Mouse (Mus musculus) hindbrain, embryonic 15.5 days (tissue): ENCODE measurements at regions not wholly inside any gene's neighbourhood (a gene's known extent, or its start where the extent isn't known, plus 50 kb on each side); places are given as distances from the start of the nearest gene placed in this dataset.

Experiments used
- ATAC-seq: fragments of 200-750 bp; cut with Nextera tagmentation; 2 replicates; pipeline ENCODE4 v1.8.0; 2017; ENCODE audit warnings: low read depth, moderate number of reproducible peaks, moderate TSS enrichment; ENCODE audit not compliant: low FRiP score
- H3K27ac ChIP-seq: fragments of 300-500 bp; sonication (generic); replicated peaks from 2 replicates; pipeline ENCODE4 v1.5.1; 2015; ENCODE audit warnings: mild to moderate bottlenecking, inconsistent platforms
- H3K27me3 ChIP-seq: fragments of 300-500 bp; sonication (generic); 2 replicates; pipeline ENCODE4 v1.6.1; 2015; ENCODE audit warnings: control low read depth, inconsistent platforms
- H3K36me3 ChIP-seq: fragments of 300-500 bp; sonication (generic); 2 replicates; pipeline ENCODE4 v1.6.1; 2015; ENCODE audit warnings: control low read depth, inconsistent platforms
- H3K4me1 ChIP-seq: fragments of 300-500 bp; sonication (generic); replicated peaks from 2 replicates; pipeline ENCODE4 v1.6.1; 2015; ENCODE audit warnings: control low read depth, inconsistent platforms
- H3K4me2 ChIP-seq: fragments of 300-500 bp; sonication (generic); 2 replicates; pipeline ENCODE4 v1.6.1; 2015; ENCODE audit warnings: moderate library complexity, mild to moderate bottlenecking, inconsistent platforms
- H3K4me3 ChIP-seq: fragments of 300-500 bp; sonication (generic); 2 replicates; pipeline ENCODE4 v1.5.1; 2015; ENCODE audit warnings: mild to moderate bottlenecking, inconsistent platforms
- H3K9ac ChIP-seq: fragments of 300-500 bp; sonication (generic); 2 replicates; pipeline ENCODE4 v1.6.1; 2015; ENCODE audit warnings: inconsistent platforms
- H3K9me3 ChIP-seq: fragments of 300-500 bp; sonication (generic); 2 replicates; pipeline ENCODE4 v1.6.1; 2016; ENCODE audit warnings: control low read depth, inconsistent platforms
- WGBS: fragments of 180-500 bp; shearing (Covaris S2); methylation state at CpG from one replicate; pipeline ENCODE4 v1.1.7; 2015; 5-methylcytosine and 5-hydroxymethylcytosine counted together

DNA sequence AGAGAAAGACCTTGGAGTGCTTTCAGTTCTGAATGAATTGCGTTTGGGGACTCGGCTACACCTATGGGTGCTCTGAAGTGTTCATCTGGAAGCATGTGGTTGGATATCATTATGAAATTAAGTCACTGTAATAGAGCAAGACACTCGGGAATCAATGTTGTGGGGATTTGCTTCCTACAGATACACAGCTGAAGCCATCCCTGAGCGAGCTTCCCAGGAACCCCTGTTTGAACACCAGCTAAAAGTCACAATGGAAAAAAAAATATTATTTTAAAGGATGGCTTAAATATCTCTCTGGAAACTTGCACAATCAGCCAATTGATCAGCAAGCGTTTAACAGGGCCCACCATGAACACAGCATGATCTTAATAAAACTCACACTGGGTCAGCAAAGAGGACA lies 293.0 kb upstream of the Ppargc1a start:
- H3K4me1 ChIP-seq, result no peaks in the 10 kb centered on the region
- no peak overlapping the region for H3K4me2 ChIP-seq
- no peaks in the 10 kb centered on the region for H3K9me3 ChIP-seq
- H3K27ac ChIP-seq, result no peak overlapping the region
- WGBS, result 81% methylated on average over 5 of the region's 5 CpGs
- ATAC-seq, result no peak
- H3K27me3 ChIP-seq, result no peaks in the 10 kb centered on the region
- H3K9ac ChIP-seq, result no peak overlapping the region
- no peaks in the 10 kb centered on the region for H3K36me3 ChIP-seq
- H3K4me3 ChIP-seq, result no peak overlapping the region

- H3K27ac ChIP-seq, result no peak overlapping the region
- no peaks in the 10 kb centered on the region for H3K4me1 ChIP-seq
- no peak overlapping the region for H3K9ac ChIP-seq
- WGBS, result 69% methylated on average over 9 of the region's 9 CpGs
- ATAC-seq, result peak; percentile 48; the same call in 1 of the 2 replicates
- H3K4me2 ChIP-seq, result no peak overlapping the region
- no peaks in the 10 kb centered on the region for H3K36me3 ChIP-seq
- no peaks in the 10 kb centered on the region for H3K9me3 ChIP-seq
- H3K27me3 ChIP-seq, result no peaks in the 10 kb centered on the region
- no peak overlapping the region for H3K4me3 ChIP-seq
These were observed 286.1 kb upstream of the Ppargc1a start for GRCm38 (mm10) chr5:51853456-51854124.

- H3K27ac ChIP-seq, result no peak overlapping the region
- no peaks in the 10 kb centered on the region for H3K27me3 ChIP-seq
- no peak overlapping the region for H3K9ac ChIP-seq
- no peak overlapping the region for H3K4me2 ChIP-seq
- H3K4me1 ChIP-seq, result no peaks in the 10 kb centered on the region
- ATAC-seq, result no peak
- no peaks in the 10 kb centered on the region for H3K36me3 ChIP-seq
- WGBS, result 87% methylated on average over 9 of the region's 9 CpGs
- H3K4me3 ChIP-seq, result no peak overlapping the region
- no peaks in the 10 kb centered on the region for H3K9me3 ChIP-seq
These were observed 282.6 kb upstream of the Ppargc1a start for GRCm38 (mm10) chr5:51850091-51850490.

DNA sequence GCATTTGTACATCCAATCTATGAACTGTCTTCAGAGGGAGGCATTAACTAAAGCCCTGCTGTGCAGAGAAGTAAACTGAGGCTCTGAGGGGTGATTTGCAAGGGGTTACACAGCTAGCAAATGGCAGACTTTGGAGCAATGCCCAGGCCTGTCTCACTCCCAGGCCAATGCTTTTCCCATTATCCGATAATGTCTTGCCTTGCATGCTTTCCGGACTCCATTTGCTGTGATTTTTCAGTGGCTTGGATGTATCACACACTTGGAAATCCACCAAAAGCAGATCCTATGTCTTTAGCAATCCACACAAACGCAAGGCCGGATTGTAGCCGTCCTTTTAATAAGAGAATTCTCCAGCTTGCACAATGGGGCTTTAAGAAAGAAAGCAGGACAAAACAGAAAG lies 281.7 kb upstream of the Ppargc1a start:
- Histone ChIP-seq H3K9me3 (no peaks in the 10 kb centered on the region), H3K4me1 (no peaks in the 10 kb centered on the region), H3K36me3 (no peaks in the 10 kb centered on the region), H3K9ac (no peak overlapping the region), H3K4me3 (no peak overlapping the region), H3K27me3 (no peaks in the 10 kb centered on the region), H3K4me2 (no peak overlapping the region), H3K27ac (no peak overlapping the region)
- ATAC-seq, result no peak
- WGBS, result 78% methylated on average over 5 of the region's 5 CpGs

GRCm38 (mm10) chr5:51842189-51842588 lies 274.7 kb upstream of the Ppargc1a start:
- Histone ChIP-seq H3K4me1 (no peaks in the 10 kb centered on the region), H3K27me3 (no peaks in the 10 kb centered on the region), H3K9me3 (no peaks in the 10 kb centered on the region), H3K4me2 (no peak overlapping the region), H3K36me3 (no peaks in the 10 kb centered on the region), H3K27ac (no peak overlapping the region), H3K4me3 (no peak overlapping the region), H3K9ac (no peak overlapping the region)
- ATAC-seq, result no peak
- 86% methylated on average over 5 of the region's 5 CpGs for WGBS

DNA sequence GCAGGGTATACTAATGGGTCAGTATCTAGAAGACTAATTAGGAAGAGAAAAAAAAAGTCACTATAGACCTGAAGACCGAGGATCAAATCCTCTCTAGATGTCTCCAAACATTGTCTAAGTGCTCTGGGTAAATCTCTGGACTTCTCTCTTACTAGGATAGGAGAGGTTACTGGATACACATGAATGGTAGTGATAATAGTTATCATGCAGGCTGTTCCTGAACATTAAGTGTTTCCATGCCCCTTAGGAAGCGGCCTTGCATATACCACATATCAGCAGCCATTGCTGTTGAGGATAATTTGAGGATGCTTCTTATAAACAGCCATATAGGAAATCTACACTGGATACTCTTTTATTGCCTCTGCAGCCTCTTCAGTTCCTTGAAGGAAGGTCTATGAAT lies 274.2 kb upstream of the Ppargc1a start:
- no peaks in the 10 kb centered on the region for H3K36me3 ChIP-seq
- 96% methylated on average over 2 of the region's 2 CpGs for WGBS
- no peaks in the 10 kb centered on the region for H3K9me3 ChIP-seq
- H3K4me2 ChIP-seq, result no peak overlapping the region
- no peak overlapping the region for H3K27ac ChIP-seq
- H3K9ac ChIP-seq, result no peak overlapping the region
- ATAC-seq, result no peak
- H3K4me1 ChIP-seq, result no peaks in the 10 kb centered on the region
- no peak overlapping the region for H3K4me3 ChIP-seq
- H3K27me3 ChIP-seq, result no peaks in the 10 kb centered on the region

DNA sequence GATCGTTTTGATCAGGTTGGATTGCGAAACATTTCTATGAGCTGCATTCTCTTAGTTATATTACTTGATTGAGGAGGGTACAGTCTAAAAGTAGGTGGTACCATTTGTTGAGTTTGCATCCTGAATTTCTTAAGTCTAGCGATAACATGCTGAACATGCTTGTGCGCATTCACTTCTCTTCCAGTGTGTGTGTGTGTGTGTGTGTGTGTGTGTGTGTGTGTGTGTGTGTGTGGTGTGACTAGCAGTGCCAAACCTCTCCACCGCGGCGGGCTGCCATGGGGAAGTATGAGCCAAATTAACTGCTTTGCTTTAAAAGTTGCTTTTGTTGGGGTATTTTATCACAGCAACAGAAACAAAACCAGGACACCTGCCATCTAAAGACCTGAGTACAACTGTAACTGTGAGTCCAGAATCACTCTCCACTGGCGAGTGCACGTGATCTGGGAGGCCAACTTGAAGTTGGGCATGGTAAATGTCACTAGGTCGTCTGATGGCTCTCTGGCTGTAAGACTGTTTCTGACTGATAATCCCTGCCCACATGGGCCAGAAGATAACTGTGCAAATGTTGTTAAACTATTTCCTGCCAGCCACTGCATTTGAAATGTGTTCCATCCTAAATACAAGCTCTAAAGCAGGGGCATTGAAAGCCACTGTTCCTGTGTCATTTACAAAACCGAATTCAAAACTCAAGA lies 273.3 kb upstream of the Ppargc1a start:
- ATAC-seq, result no peak
- Histone ChIP-seq H3K27ac (no peak overlapping the region), H3K4me3 (no peak overlapping the region), H3K4me1 (no peaks in the 10 kb centered on the region), H3K36me3 (no peaks in the 10 kb centered on the region), H3K27me3 (no peaks in the 10 kb centered on the region), H3K9me3 (no peaks in the 10 kb centered on the region), H3K9ac (no peak overlapping the region), H3K4me2 (no peak overlapping the region)
- 87% methylated on average over 11 of the region's 11 CpGs for WGBS

DNA sequence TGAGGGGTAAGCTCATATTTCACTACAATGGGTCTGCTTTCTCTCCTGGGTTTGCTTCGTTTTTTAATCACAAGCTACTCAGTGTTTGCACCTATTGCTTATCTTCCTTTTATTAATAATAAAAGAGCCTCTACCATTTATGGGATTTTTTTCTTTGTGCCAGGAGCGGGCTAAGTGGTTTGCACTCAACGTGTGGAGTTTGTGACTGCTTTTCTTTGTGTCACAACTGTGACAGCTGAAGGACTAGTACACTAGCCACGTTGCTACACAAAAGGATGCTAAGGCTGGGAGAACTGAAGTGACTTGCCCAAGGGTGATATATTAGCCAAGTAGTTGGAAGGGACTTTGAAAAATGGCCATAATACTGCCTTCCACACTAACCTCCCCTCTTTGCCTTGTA lies 271.8 kb upstream of the Ppargc1a start:
- no peak overlapping the region for H3K27ac ChIP-seq
- no peak overlapping the region for H3K9ac ChIP-seq
- H3K4me1 ChIP-seq, result no peaks in the 10 kb centered on the region
- no peaks in the 10 kb centered on the region for H3K9me3 ChIP-seq
- no peaks in the 10 kb centered on the region for H3K27me3 ChIP-seq
- no peak overlapping the region for H3K4me2 ChIP-seq
- 57% methylated on average over 4 of the region's 4 CpGs for WGBS
- no peaks in the 10 kb centered on the region for H3K36me3 ChIP-seq
- no peak for ATAC-seq
- no peak overlapping the region for H3K4me3 ChIP-seq

DNA sequence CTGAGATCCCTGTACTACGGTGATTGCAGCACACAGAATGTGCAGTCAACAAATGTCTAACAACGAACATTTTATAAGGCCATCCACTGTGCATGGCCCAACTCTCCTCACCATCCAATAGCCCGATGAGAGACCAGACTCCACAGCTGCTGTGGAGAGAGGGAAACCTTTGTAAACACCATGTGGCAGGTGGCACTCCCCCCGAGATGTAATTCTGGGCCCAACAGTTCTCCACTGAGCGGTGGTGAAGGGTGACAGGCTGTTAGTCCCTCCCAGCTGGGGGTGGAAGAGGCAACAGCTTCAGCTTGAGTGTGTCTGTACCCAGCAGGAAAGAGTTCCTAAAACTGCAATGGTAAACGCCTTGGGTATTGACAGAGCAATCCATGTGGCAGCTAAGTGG lies 263.0 kb upstream of the Ppargc1a start:
- 81% methylated on average over 6 of the region's 6 CpGs for WGBS
- ATAC-seq, result no peak
- no peaks in the 10 kb centered on the region for H3K36me3 ChIP-seq
- H3K27me3 ChIP-seq, result no peaks in the 10 kb centered on the region
- no peaks in the 10 kb centered on the region for H3K9me3 ChIP-seq
- H3K9ac ChIP-seq, result no peak overlapping the region
- no peaks in the 10 kb centered on the region for H3K4me1 ChIP-seq
- H3K4me2 ChIP-seq, result no peak overlapping the region
- no peak overlapping the region for H3K27ac ChIP-seq
- no peak overlapping the region for H3K4me3 ChIP-seq

- no peaks in the 10 kb centered on the region for H3K4me1 ChIP-seq
- no peaks in the 10 kb centered on the region for H3K9me3 ChIP-seq
- WGBS, result 79% methylated on average over 2 of the region's 2 CpGs
- no peak overlapping the region for H3K4me2 ChIP-seq
- ATAC-seq, result no peak
- no peaks in the 10 kb centered on the region for H3K27me3 ChIP-seq
- H3K27ac ChIP-seq, result no peak overlapping the region
- no peak overlapping the region for H3K4me3 ChIP-seq
- no peaks in the 10 kb centered on the region for H3K36me3 ChIP-seq
- no peak overlapping the region for H3K9ac ChIP-seq
These were observed 262.5 kb upstream of the Ppargc1a start for GRCm38 (mm10) chr5:51830015-51830414.

DNA sequence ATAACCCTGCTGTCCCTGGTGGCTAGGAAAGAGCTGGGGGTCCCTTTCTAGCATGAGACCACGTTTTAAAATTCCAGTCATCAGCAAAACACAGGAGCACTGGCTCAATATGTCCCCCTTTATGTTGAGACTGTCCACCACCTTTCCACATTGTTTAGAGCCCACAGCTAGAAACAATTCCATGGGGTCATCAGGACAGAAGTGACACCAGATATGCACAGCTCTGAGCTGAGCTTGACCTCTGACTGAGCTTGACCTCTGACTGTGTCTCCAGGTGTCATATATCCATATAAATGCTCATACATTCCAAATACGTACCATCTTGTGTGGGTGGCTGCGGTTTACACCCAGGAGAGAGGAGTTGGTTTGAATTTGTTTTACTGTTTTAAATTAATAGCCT lies 262.1 kb upstream of the Ppargc1a start:
- Histone ChIP-seq H3K36me3 (no peaks in the 10 kb centered on the region), H3K9me3 (no peaks in the 10 kb centered on the region), H3K4me2 (no peak overlapping the region), H3K4me1 (no peaks in the 10 kb centered on the region), H3K9ac (no peak overlapping the region), H3K4me3 (no peak overlapping the region), H3K27ac (no peak overlapping the region), H3K27me3 (no peaks in the 10 kb centered on the region)
- ATAC-seq, result no peak
- WGBS, result 69% methylated on average over 3 of the region's 3 CpGs

- Histone ChIP-seq H3K4me2 (no peak overlapping the region), H3K4me3 (no peak overlapping the region), H3K9me3 (no peaks in the 10 kb centered on the region), H3K36me3 (no peaks in the 10 kb centered on the region), H3K9ac (no peak overlapping the region), H3K27ac (no peak overlapping the region), H3K27me3 (no peaks in the 10 kb centered on the region), H3K4me1 (no peaks in the 10 kb centered on the region)
- no peak for ATAC-seq
- 64% methylated on average over 5 of the region's 5 CpGs for WGBS
These were observed 261.5 kb upstream of the Ppargc1a start for GRCm38 (mm10) chr5:51829020-51829419.

DNA sequence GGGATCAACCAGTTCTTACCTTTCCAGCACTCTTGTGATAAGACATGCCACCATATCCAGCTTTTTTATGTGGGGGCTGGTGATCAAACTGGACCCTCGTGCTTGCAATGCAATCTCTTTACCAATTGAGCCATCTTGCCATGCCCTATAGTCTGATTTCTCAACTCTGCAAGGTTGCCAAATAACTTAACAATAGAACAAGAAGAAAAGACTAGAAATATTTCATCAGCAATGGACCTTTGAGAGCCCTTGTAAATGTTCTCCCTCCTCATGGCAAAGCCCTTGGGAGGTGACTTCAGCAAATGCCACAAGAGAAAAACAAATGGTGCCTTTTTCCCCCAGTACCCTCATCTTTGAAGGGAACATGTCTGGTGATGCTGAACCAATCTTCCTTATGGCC lies 258.7 kb upstream of the Ppargc1a start:
- no peak overlapping the region for H3K9ac ChIP-seq
- H3K27ac ChIP-seq, result no peak overlapping the region
- no peak overlapping the region for H3K4me3 ChIP-seq
- no peaks in the 10 kb centered on the region for H3K9me3 ChIP-seq
- H3K4me1 ChIP-seq, result no peaks in the 10 kb centered on the region
- no peak for ATAC-seq
- WGBS, result 74% methylated on average over 1 of the region's 1 CpGs
- no peaks in the 10 kb centered on the region for H3K36me3 ChIP-seq
- H3K4me2 ChIP-seq, result no peak overlapping the region
- no peaks in the 10 kb centered on the region for H3K27me3 ChIP-seq
